Mouse (Mus musculus): ENCODE measurements around the gene Sv2c.

GRCm38 (mm10) chr13:95952263-95952662, 180.1 kb downstream of the Sv2c start:
- TF ChIP-seq CTCF (IDR thresholded peaks at IDR 0.05; ENCODE audit: extremely low read depth, insufficient read depth, insufficient read length, insufficient replicate concordance): no peak
- TF ChIP-seq POLR2A (IDR thresholded peaks at IDR 0.05; ENCODE audit: low read depth, low read length): no peak

Measured in spleen, adult 2 months (tissue).